Mouse (Mus musculus) C2C12 (cell line): Measurements from ENCODE around the gene Ebf1. TPM values are rescaled to one million over a fixed set of nuclear protein-coding genes. Genes with fewer than 3 reads are reported as not detected.

ENCODE experiments used
- H3K27me3 ChIP-seq: one replicate; pipeline ENCODE4 v1.6.1; 2011; ENCODE audit not compliant: control insufficient read depth, insufficient read depth, insufficient read length
- H3K36me3 ChIP-seq: one replicate; pipeline ENCODE4 v1.6.1; 2011; ENCODE audit not compliant: control insufficient read depth, insufficient read depth
- H3K4me3 ChIP-seq: one replicate; pipeline ENCODE4 v1.5.1; 2011; ENCODE audit warnings: mild to moderate bottlenecking, control low read depth; ENCODE audit not compliant: poor library complexity, insufficient read depth, severe bottlenecking
- H3K79me2 ChIP-seq: one replicate; pipeline ENCODE4 v1.6.1; 2011; ENCODE audit not compliant: control insufficient read depth, insufficient read depth
- H3K79me3 ChIP-seq: one replicate; pipeline ENCODE4 v1.6.1; 2011; ENCODE audit warnings: low read depth, control low read depth
- H3ac ChIP-seq: one replicate; pipeline ENCODE3; 2011; ENCODE audit warnings: low read depth; ENCODE audit not compliant: control insufficient read depth, insufficient read length
- CEBPB ChIP-seq: IDR thresholded peaks from one replicate; pipeline ENCODE4 v1.6.1; 2011; ENCODE audit warnings: low read depth, mild to moderate bottlenecking, control low read depth, moderate library complexity
- CTCF ChIP-seq: IDR thresholded peaks from one replicate; pipeline ENCODE4 v1.5.1; 2011; ENCODE audit not compliant: control insufficient read depth, insufficient read depth, insufficient read length
- FOSL1 ChIP-seq: IDR thresholded peaks from one replicate; pipeline ENCODE4 v1.8.0; 2011; ENCODE audit warnings: mild to moderate bottlenecking, low read length; ENCODE audit not compliant: poor library complexity, insufficient read depth, severe bottlenecking
- MAX ChIP-seq: IDR thresholded peaks from one replicate; pipeline ENCODE4 v1.6.1; 2011; ENCODE audit warnings: mild to moderate bottlenecking, control low read depth
- MYOD1 ChIP-seq: IDR thresholded peaks from one replicate; pipeline ENCODE4 v1.6.1; 2011; ENCODE audit warnings: low read depth; ENCODE audit not compliant: control insufficient read depth, insufficient read length
- MYOG ChIP-seq: IDR thresholded peaks from one replicate; pipeline ENCODE4 v1.6.1; 2011; ENCODE audit not compliant: control insufficient read depth, insufficient read length; ENCODE audit errors: extremely low read depth
- USF1 ChIP-seq: IDR thresholded peaks from one replicate; pipeline ENCODE4 v1.6.1; 2011; ENCODE audit warnings: low read depth, mild to moderate bottlenecking, control low read depth, moderate library complexity
- polyA plus RNA-seq: library from polyadenylated mRNA; unstranded; fragments of >200 nt; fragmentation: generic; extraction: Trizol; gene quantifications from one replicate; pipeline ENCODE4 v1.2.1, GENCODE M21; 2012; ENCODE audit warnings: missing spikeins

The Ebf1 gene
- polyA plus RNA-seq, 1 experiment: 4.3 TPM

GRCm38 (mm10) chr11:44884337-44884736, 267.2 kb downstream of the Ebf1 start:
- H3ac ChIP-seq: no peak overlapping the region
- H3K27me3 ChIP-seq: no peaks in the 10 kb centered on the region
- no peak for TF ChIP-seq CEBPB
- TF ChIP-seq MAX: no peak
- TF ChIP-seq FOSL1: no peak
- TF ChIP-seq MYOD1: no peak
- TF ChIP-seq MYOG: no peak
- no peak for TF ChIP-seq USF1
- TF ChIP-seq CTCF: no peak
- peaks cover 11% of the 10 kb centered on the region for H3K36me3 ChIP-seq
- H3K79me2 ChIP-seq: no peaks in the 10 kb centered on the region
- H3K79me3 ChIP-seq: no peaks in the 10 kb centered on the region
- no peak overlapping the region for H3K4me3 ChIP-seq

- TF ChIP-seq FOSL1: no peak
- Histone ChIP-seq H3K79me3 (no peaks in the 10 kb centered on the region), H3K79me2 (no peaks in the 10 kb centered on the region), H3ac (no peak overlapping the region), H3K36me3 (peaks cover 11% of the 10 kb centered on the region), H3K27me3 (no peaks in the 10 kb centered on the region), H3K4me3 (no peak overlapping the region)
These were observed 269.8 kb downstream of the Ebf1 start for GRCm38 (mm10) chr11:44886897-44887296.

GRCm38 (mm10) chr11:44887691-44888090, 270.6 kb downstream of the Ebf1 start:
- TF ChIP-seq CTCF (no peak), CEBPB (no peak), MYOD1 (no peak), MYOG (no peak), USF1 (no peak), MAX (no peak), FOSL1 (no peak)
- Histone ChIP-seq H3K27me3 (no peaks in the 10 kb centered on the region), H3K4me3 (no peak overlapping the region), H3ac (no peak overlapping the region), H3K79me2 (no peaks in the 10 kb centered on the region), H3K79me3 (no peaks in the 10 kb centered on the region), H3K36me3 (peaks cover 11% of the 10 kb centered on the region)

GRCm38 (mm10) chr11:44888390-44888789, 271.3 kb downstream of the Ebf1 start:
- H3K79me3 ChIP-seq: no peaks in the 10 kb centered on the region
- H3K27me3 ChIP-seq: no peaks in the 10 kb centered on the region
- no peaks in the 10 kb centered on the region for H3K79me2 ChIP-seq
- H3K36me3 ChIP-seq: peaks cover 12% of the 10 kb centered on the region
- TF ChIP-seq MYOD1 (no peak), CTCF (no peak), MAX (no peak), MYOG (no peak), CEBPB (no peak), FOSL1 (no peak), USF1 (no peak)
- no peak overlapping the region for H3K4me3 ChIP-seq
- no peak overlapping the region for H3ac ChIP-seq

- no peaks in the 10 kb centered on the region for H3K27me3 ChIP-seq
- H3K79me2 ChIP-seq: no peaks in the 10 kb centered on the region
- no peaks in the 10 kb centered on the region for H3K79me3 ChIP-seq
- no peak overlapping the region for H3ac ChIP-seq
- H3K36me3 ChIP-seq: peaks cover 5% of the 10 kb centered on the region
- H3K4me3 ChIP-seq: no peak overlapping the region
- TF ChIP-seq MAX (no peak), FOSL1 (no peak), CTCF (no peak), CEBPB (no peak)
These were observed 275.9 kb downstream of the Ebf1 start for GRCm38 (mm10) chr11:44892814-44893521.

- Histone ChIP-seq H3K4me3 (no peak overlapping the region), H3K79me3 (no peaks in the 10 kb centered on the region), H3K36me3 (peaks cover 5% of the 10 kb centered on the region), H3ac (no peak overlapping the region), H3K79me2 (no peaks in the 10 kb centered on the region), H3K27me3 (no peaks in the 10 kb centered on the region)
- no peak for TF ChIP-seq FOSL1
These were observed 276.9 kb downstream of the Ebf1 start for GRCm38 (mm10) chr11:44893986-44894385.
